Mouse (Mus musculus): ENCODE measurements around the gene Cdc42bpb.

Cdc42bpb gene

GRCm38 (mm10) chr12:111245070-111245469, 132.4 kb downstream of the Cdc42bpb start:
- no peak for DNase-seq (ENCODE audit: low read depth in 1 of 2, low spot score in 2 of 2)

GRCm38 (mm10) chr12:111243733-111244132, 133.8 kb downstream of the Cdc42bpb start:
- DNase-seq (ENCODE audit: low read depth in 1 of 2, low spot score in 2 of 2): no peak
